Mouse (Mus musculus): ENCODE data around the gene Olfr1167.
"Not testable (repeated sequence)": the region's sequence is repeated elsewhere in the genome, so short reads cannot be mapped to it uniquely, and the experiment has no call there.

Gene Olfr1167

GRCm38 (mm10) chr2:88155093-88155492 lies at the start of gene Olfr1167:
Gene Olfr1167, minus strand, starts transcription at chr2:88155193.
- DNase-seq (ENCODE audit: low spot score), result not testable (repeated sequence)

- no peak for DNase-seq (ENCODE audit: low spot score)
Observed at GRCm38 (mm10) chr2:88181580-88181979, 26.6 kb upstream of the Olfr1167 start, which contains the start of gene Olfr1168. Gene Olfr1168, plus strand, starts transcription at chr2:88181880.

GRCm38 (mm10) chr2:88128172-88128571 lies 26.8 kb downstream of the Olfr1167 start, which contains the start of gene Olfr1166:
Gene Olfr1166, minus strand, starts transcription at chr2:88128272.
- DNase-seq (ENCODE audit: low spot score), result no peak

All from layer of hippocampus, adult 11-12 months (tissue).